Mouse (Mus musculus): ENCODE measurements at regions not wholly inside any gene's neighbourhood (a gene's known extent, or its start where the extent isn't known, plus 50 kb on each side); places are given as distances from the start of the nearest gene placed in this dataset.
A peak's percentile ranks its signal among the peaks of the same experiment; 100 is the strongest.

- DNase-seq (ENCODE audit: low read depth, low spot score): peak; percentile 70
These were observed 62.9 kb downstream of the Amer3 start for GRCm38 (mm10) chr1:34642304-34642893.

- no peak for DNase-seq (ENCODE audit: low read depth, low spot score)
These were observed 74.6 kb downstream of the Amer3 start for GRCm38 (mm10) chr1:34653963-34654644.

- DNase-seq (ENCODE audit: low read depth, low spot score): no peak
These were observed 78.0 kb downstream of the Amer3 start for GRCm38 (mm10) chr1:34657481-34657880.

- no peak for DNase-seq (ENCODE audit: low read depth, low spot score)
These were observed 84.6 kb downstream of the Amer3 start for GRCm38 (mm10) chr1:34663875-34664547.

GRCm38 (mm10) chr1:34664816-34665511 lies 85.5 kb downstream of the Amer3 start:
- no peak for DNase-seq (ENCODE audit: low read depth, low spot score)

- no peak for DNase-seq (ENCODE audit: low read depth, low spot score)
These were observed 86.0 kb downstream of the Amer3 start for GRCm38 (mm10) chr1:34665512-34665854.

GRCm38 (mm10) chr1:34666226-34666662 lies 86.8 kb downstream of the Amer3 start:
- no peak for DNase-seq (ENCODE audit: low read depth, low spot score)

- DNase-seq (ENCODE audit: low read depth, low spot score): no peak
These were observed 97.8 kb downstream of the Amer3 start for GRCm38 (mm10) chr1:34677105-34677741.

- no peak for DNase-seq (ENCODE audit: low read depth, low spot score)
These were observed 98.6 kb downstream of the Amer3 start for GRCm38 (mm10) chr1:34677832-34678733.

- no peak for DNase-seq (ENCODE audit: low read depth, low spot score)
These were observed 99.2 kb downstream of the Amer3 start for GRCm38 (mm10) chr1:34678734-34679068.

- no peak for DNase-seq (ENCODE audit: low read depth, low spot score)
These were observed 107.1 kb downstream of the Amer3 start for GRCm38 (mm10) chr1:34686539-34686938.

- no peak for DNase-seq (ENCODE audit: low read depth, low spot score)
These were observed 117.1 kb downstream of the Amer3 start for GRCm38 (mm10) chr1:34696533-34696932.

- DNase-seq (ENCODE audit: low read depth, low spot score): peak; percentile 24
These were observed 121.0 kb downstream of the Amer3 start for GRCm38 (mm10) chr1:34700237-34701030.

- DNase-seq (ENCODE audit: low read depth, low spot score): no peak
These were observed 122.0 kb downstream of the Amer3 start for GRCm38 (mm10) chr1:34701436-34701835.

GRCm38 (mm10) chr1:34709089-34709488 lies 129.6 kb downstream of the Amer3 start:
- DNase-seq (ENCODE audit: low read depth, low spot score): no peak

GRCm38 (mm10) chr1:34722674-34723073 lies 120.2 kb downstream of the Fam168b start:
- no peak for DNase-seq (ENCODE audit: low read depth, low spot score)

GRCm38 (mm10) chr1:34732156-34732555 lies 110.7 kb downstream of the Fam168b start:
- no peak for DNase-seq (ENCODE audit: low read depth, low spot score)

- no peak for DNase-seq (ENCODE audit: low read depth, low spot score)
These were observed 109.6 kb downstream of the Fam168b start for GRCm38 (mm10) chr1:34733026-34733913.

Measured in retina, postnatal 7 days (tissue).